Mouse (Mus musculus): ENCODE measurements at regions not wholly inside any gene's neighbourhood (a gene's known extent, or its start where the extent isn't known, plus 50 kb on each side); places are given as distances from the start of the nearest gene placed in this dataset.

DNA sequence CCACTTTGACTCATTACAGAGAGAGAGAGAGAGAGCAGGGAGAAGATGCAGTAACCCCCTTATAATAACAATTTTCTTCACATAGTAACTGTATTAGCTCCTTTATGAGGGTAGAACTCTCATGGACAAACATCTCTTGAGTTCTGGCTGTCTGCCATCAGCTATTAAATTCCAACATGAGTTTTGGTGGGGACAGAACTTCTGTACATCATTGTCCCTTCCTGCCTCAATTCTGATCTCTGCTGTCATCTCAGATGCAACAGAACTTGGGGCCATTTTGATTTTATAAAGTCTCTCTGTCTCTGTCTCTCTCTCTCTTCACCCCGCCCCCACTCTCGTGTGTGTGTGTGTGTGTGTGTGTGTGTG lies 261.6 kb downstream of the Rps24 start:
- ATAC-seq (no peak), DNase-seq (no peak)
- Histone ChIP-seq H3K27me3 (ENCODE audit: insufficient read depth, low read length) (no peaks in the 10 kb centered on the region), H3K4me3 (ENCODE audit: low read depth, low read length) (no peak overlapping the region), H3K4me1 (ENCODE audit: insufficient read depth) (0 out of 2 replicates have a peak, but pooled peaks cover 4% of the 10 kb centered on the region), H3K36me3 (ENCODE audit: insufficient read depth) (no peaks in the 10 kb centered on the region), H3K9me3 (ENCODE audit: low read length) (no peaks in the 10 kb centered on the region), H3K4me2 (ENCODE audit: low read depth) (no peak overlapping the region), H3K27ac (ENCODE audit: low read depth, low read length) (no peak overlapping the region), H3K9ac (no peak overlapping the region)
- 89% methylated on average over 2 of the region's 2 CpGs for WGBS
- no peak for TF ChIP-seq CTCF (IDR thresholded peaks at IDR 0.05; ENCODE audit: low read depth)

DNA sequence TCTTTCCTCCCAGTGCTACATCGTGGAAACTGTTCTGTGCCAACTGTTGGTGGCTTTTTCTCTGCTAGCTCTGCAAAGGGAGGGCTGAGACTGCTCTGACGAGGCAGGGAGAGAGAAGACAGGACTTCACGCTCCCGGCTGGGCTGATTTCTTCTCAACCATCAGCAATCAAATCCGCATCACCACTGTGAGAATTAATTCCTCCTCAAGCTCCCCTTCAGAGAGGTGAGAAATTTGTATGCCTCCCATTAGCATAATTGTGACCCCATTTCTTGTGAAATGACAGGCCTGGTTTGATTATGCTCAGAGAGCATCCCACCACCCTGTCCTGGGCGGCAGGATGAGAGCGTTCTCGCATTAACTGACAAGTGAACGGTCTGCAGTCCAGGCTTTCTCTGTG lies 262.4 kb downstream of the Rps24 start:
- Histone ChIP-seq H3K4me3 (ENCODE audit: low read depth, low read length) (no peak overlapping the region), H3K9me3 (ENCODE audit: low read length) (no peaks in the 10 kb centered on the region), H3K4me2 (ENCODE audit: low read depth) (no peak overlapping the region), H3K27me3 (ENCODE audit: insufficient read depth, low read length) (no peaks in the 10 kb centered on the region), H3K4me1 (ENCODE audit: insufficient read depth) (0 out of 2 replicates have a peak, but pooled peaks cover 4% of the 10 kb centered on the region), H3K36me3 (ENCODE audit: insufficient read depth) (no peaks in the 10 kb centered on the region), H3K27ac (ENCODE audit: low read depth, low read length) (no peak overlapping the region), H3K9ac (no peak overlapping the region)
- WGBS: 43% methylated on average over 9 of the region's 9 CpGs
- ATAC-seq (0 out of 2 replicates have a peak, but pooled peaks have one; percentile 45), DNase-seq (peak; percentile 26)
- no peak for TF ChIP-seq CTCF (IDR thresholded peaks at IDR 0.05; ENCODE audit: low read depth)

- Histone ChIP-seq H3K9me3 (ENCODE audit: low read length) (no peaks in the 10 kb centered on the region), H3K27me3 (ENCODE audit: insufficient read depth, low read length) (no peaks in the 10 kb centered on the region), H3K27ac (ENCODE audit: low read depth, low read length) (no peak overlapping the region), H3K9ac (no peak overlapping the region), H3K36me3 (ENCODE audit: insufficient read depth) (no peaks in the 10 kb centered on the region), H3K4me1 (ENCODE audit: insufficient read depth) (0 out of 2 replicates have a peak, but pooled peaks cover 3% of the 10 kb centered on the region), H3K4me3 (ENCODE audit: low read depth, low read length) (no peak overlapping the region), H3K4me2 (ENCODE audit: low read depth) (no peak overlapping the region)
- DNase-seq: no peak
- no peak for TF ChIP-seq CTCF (IDR thresholded peaks at IDR 0.05; ENCODE audit: low read depth)
- 91% methylated on average over 8 of the region's 8 CpGs for WGBS
- no peak for ATAC-seq
Measured at GRCm38 (mm10) chr14:24751227-24751626, 264.3 kb downstream of the Rps24 start.

GRCm38 (mm10) chr14:24754753-24755152 lies 267.8 kb downstream of the Rps24 start:
- H3K27me3 ChIP-seq (ENCODE audit: insufficient read depth, low read length): no peaks in the 10 kb centered on the region
- DNase-seq (no peak), ATAC-seq (no peak)
- H3K36me3 ChIP-seq (ENCODE audit: insufficient read depth): no peaks in the 10 kb centered on the region
- H3K4me3 ChIP-seq (ENCODE audit: low read depth, low read length): no peak overlapping the region
- TF ChIP-seq CTCF (IDR thresholded peaks at IDR 0.05; ENCODE audit: low read depth): no peak
- WGBS: 39% methylated on average over 1 of the region's 1 CpGs
- no peak overlapping the region for H3K4me2 ChIP-seq (ENCODE audit: low read depth)
- H3K9ac ChIP-seq: no peak overlapping the region
- H3K27ac ChIP-seq (ENCODE audit: low read depth, low read length): no peak overlapping the region
- H3K4me1 ChIP-seq (ENCODE audit: insufficient read depth): 0 out of 2 replicates have a peak, but pooled peaks cover 5% of the 10 kb centered on the region
- no peaks in the 10 kb centered on the region for H3K9me3 ChIP-seq (ENCODE audit: low read length)

DNA sequence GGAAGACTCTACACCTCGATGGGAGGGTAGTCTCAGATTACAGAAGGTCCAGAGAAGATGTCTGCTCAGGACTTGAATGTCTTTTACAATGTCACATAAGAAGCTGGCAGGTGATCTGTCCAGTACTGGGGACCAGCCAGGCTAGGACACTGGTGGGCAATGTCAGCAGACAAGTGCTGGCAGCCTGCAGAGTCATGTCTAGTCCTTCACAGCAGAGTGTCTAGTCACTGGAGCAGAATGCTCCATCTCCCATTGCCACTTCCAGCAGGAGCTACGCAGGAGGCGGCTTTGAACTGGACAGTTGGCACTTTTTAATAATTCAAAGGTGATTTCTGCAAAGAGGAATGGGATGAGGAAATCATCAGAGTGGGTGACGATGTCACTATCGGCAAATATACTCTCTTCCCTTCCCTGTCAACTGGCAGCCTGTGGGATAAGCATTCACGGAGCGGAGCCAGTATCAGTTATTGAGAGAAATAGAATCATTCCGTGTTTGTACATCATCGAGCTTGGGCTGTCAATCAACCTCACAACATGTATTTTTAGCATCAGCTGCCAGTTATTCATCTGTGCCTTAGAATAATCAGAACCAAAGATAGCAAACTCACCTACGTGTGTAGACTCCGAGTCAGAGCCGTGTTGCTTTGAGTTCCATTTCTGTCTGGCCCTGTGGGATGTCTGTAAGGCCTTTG lies 268.6 kb downstream of the Rps24 start:
- 61% methylated on average over 12 of the region's 12 CpGs for WGBS
- peak; percentile 31 for DNase-seq
- Histone ChIP-seq H3K27ac (ENCODE audit: low read depth, low read length) (0 out of 2 replicates have a peak overlapping the region, but pooled peaks have one; percentile 35), H3K9me3 (ENCODE audit: low read length) (no peaks in the 10 kb centered on the region), H3K4me2 (ENCODE audit: low read depth) (no peak overlapping the region), H3K4me1 (ENCODE audit: insufficient read depth) (0 out of 2 replicates have a peak, but pooled peaks cover 5% of the 10 kb centered on the region), H3K27me3 (ENCODE audit: insufficient read depth, low read length) (no peaks in the 10 kb centered on the region), H3K36me3 (ENCODE audit: insufficient read depth) (no peaks in the 10 kb centered on the region), H3K9ac (no peak overlapping the region), H3K4me3 (ENCODE audit: low read depth, low read length) (no peak overlapping the region)
- no peak; the same call in 1 of the 2 replicates for ATAC-seq
- TF ChIP-seq CTCF (IDR thresholded peaks at IDR 0.05; ENCODE audit: low read depth): no peak

DNA sequence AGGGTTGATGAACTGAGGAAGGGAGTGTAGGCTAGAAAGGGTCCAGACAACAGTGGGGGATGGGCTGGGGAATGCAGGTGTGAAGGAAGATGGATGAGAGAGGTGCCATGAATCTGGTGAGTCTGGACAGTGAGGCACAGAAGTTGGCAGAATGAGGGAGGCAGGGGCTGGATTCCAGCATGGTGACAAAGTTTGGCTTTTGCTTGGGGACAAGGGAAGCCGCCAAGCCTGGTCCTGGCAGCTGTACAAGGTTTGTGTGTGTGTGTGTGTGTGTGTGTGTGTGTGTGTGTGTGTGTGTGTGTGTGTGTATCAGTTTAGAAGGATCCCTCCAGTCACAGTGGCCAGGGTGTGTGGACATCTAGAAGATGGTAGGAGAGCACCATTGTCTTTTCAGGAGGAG lies 270.4 kb downstream of the Rps24 start:
- no peak overlapping the region for H3K27ac ChIP-seq (ENCODE audit: low read depth, low read length)
- H3K27me3 ChIP-seq (ENCODE audit: insufficient read depth, low read length): no peaks in the 10 kb centered on the region
- 46% methylated on average over 1 of the region's 1 CpGs for WGBS
- DNase-seq: peak; percentile 40
- no peak overlapping the region for H3K4me3 ChIP-seq (ENCODE audit: low read depth, low read length)
- TF ChIP-seq CTCF (IDR thresholded peaks at IDR 0.05; ENCODE audit: low read depth): no peak
- no peak overlapping the region for H3K9ac ChIP-seq
- ATAC-seq: no peak
- no peaks in the 10 kb centered on the region for H3K9me3 ChIP-seq (ENCODE audit: low read length)
- H3K4me2 ChIP-seq (ENCODE audit: low read depth): no peak overlapping the region
- peaks cover 10% of the 10 kb centered on the region; the same call in 1 of the 2 replicates for H3K4me1 ChIP-seq (ENCODE audit: insufficient read depth)
- no peaks in the 10 kb centered on the region for H3K36me3 ChIP-seq (ENCODE audit: insufficient read depth)

GRCm38 (mm10) chr14:24757843-24758242 lies 270.9 kb downstream of the Rps24 start:
- DNase-seq: no peak
- TF ChIP-seq CTCF (IDR thresholded peaks at IDR 0.05; ENCODE audit: low read depth): no peak
- WGBS: 70% methylated on average over 1 of the region's 1 CpGs
- Histone ChIP-seq H3K4me3 (ENCODE audit: low read depth, low read length) (no peak overlapping the region), H3K9me3 (ENCODE audit: low read length) (no peaks in the 10 kb centered on the region), H3K9ac (no peak overlapping the region), H3K27me3 (ENCODE audit: insufficient read depth, low read length) (no peaks in the 10 kb centered on the region), H3K4me2 (ENCODE audit: low read depth) (no peak overlapping the region), H3K27ac (ENCODE audit: low read depth, low read length) (no peak overlapping the region), H3K36me3 (ENCODE audit: insufficient read depth) (no peaks in the 10 kb centered on the region), H3K4me1 (ENCODE audit: insufficient read depth) (peaks cover 14% of the 10 kb centered on the region)
- ATAC-seq: no peak

Measured in forebrain, postnatal 0 days (tissue).